Mouse (Mus musculus): ENCODE measurements around the gene Palld. TPM values are rescaled to one million over a fixed set of nuclear protein-coding genes. Genes with fewer than 3 reads are reported as not detected.

Palld gene
- polyA plus RNA-seq, 1 experiment from 2014 or later = 71.1 TPM

DNA sequence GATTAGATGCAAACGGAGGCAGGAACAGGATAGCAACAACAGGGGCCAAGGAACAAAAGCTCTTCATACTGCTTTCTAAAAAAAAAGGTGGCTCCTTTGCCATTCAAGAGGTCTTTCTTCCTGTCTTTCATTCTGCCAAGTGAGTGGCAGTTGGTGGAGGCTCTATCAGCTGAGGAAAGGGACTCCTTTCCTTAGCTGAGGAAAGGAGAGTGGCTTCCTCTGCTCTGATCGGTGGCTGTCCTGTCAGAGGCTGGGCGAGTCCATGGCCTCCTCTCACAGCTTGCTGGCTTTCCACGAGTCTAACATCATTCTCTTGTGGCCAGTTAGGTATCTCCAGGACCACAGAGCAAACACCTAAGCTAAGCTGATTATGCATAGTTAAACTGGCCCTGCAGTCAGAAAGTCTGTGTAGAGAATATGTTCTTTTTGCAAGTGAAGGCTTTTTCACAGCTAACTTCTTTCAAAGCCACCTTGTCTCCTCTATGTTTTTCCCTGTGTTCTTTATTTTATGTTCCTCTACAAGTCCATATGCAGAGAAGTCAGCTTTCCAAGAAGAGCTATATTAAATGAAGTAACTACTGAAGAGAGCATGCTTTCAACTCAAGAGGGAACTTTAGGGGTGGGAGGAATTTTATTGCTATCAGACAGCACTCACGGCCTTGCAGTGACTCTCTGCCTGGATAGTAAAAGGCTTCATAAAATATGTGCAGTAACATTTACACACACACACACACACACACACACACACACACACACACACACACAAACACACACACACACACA, 171.0 kb downstream of the Palld start:
- Histone ChIP-seq H3K4me3 (no peak overlapping the region), H3K27me3 (ENCODE audit: low read depth, poor library complexity, severe bottlenecking) (no peaks in the 10 kb centered on the region), H3K9me3 (replicated peaks) (no peaks in the 10 kb centered on the region), H3K36me3 (no peaks in the 10 kb centered on the region), H3K27ac (no peak overlapping the region), H3K4me1 (0 out of 2 replicates have a peak, but pooled peaks cover 8% of the 10 kb centered on the region)
- peak; percentile 19 for DNase-seq (ENCODE audit: low spot score)
- 77% methylated on average over 5 of the region's 5 CpGs for WGBS

- Histone ChIP-seq H3K4me3 (no peak overlapping the region), H3K4me1 (0 out of 2 replicates have a peak, but pooled peaks cover 8% of the 10 kb centered on the region), H3K36me3 (no peaks in the 10 kb centered on the region), H3K9me3 (replicated peaks) (no peaks in the 10 kb centered on the region), H3K27ac (no peak overlapping the region), H3K27me3 (ENCODE audit: low read depth, poor library complexity, severe bottlenecking) (no peaks in the 10 kb centered on the region)
- no peak for DNase-seq (ENCODE audit: low spot score)
- WGBS = 93% methylated on average over 6 of the region's 6 CpGs
These were observed 171.8 kb downstream of the Palld start for GRCm38 (mm10) chr8:61730669-61731068.

DNA sequence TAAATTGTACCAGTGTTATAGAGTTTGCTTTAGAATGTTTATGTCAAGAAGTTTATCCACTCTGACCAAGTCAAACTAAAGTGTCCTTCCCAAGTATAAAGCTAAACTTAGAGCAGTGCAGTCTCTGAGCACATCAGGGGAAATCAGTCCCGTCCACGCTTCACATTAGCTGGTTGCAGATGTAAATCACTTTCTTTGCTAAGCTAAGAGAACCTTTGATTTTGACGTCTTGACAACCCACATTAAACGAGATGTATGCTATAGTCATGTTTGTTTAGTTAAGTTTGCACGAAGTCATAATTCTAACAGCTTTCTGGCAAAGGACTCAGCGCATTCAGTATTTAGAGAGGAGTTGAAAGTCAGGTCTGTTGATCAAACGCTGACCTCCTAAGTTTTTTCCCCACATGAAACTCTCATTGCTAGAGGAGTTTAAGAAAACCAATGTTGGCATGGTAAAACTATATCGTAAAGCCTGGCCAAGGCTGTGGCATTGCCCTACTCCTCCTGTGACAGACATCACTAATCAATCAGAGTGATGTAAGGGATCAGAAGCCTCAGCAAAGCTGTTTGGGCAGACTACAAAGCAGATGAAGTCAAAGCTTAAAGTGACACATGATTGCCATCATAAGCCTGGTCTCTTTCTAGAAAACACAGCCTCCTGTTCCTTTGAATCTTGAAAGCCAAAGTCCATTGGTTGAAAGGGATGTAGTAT, 177.0 kb downstream of the Palld start:
- DNase-seq (ENCODE audit: low spot score) = no peak
- WGBS = 55% methylated on average over 8 of the region's 8 CpGs
- Histone ChIP-seq H3K27me3 (ENCODE audit: low read depth, poor library complexity, severe bottlenecking) (no peaks in the 10 kb centered on the region), H3K4me1 (peaks cover 6% of the 10 kb centered on the region; the same call in 1 of the 2 replicates), H3K27ac (no peak overlapping the region), H3K9me3 (replicated peaks) (no peaks in the 10 kb centered on the region), H3K4me3 (no peak overlapping the region), H3K36me3 (no peaks in the 10 kb centered on the region)

DNA sequence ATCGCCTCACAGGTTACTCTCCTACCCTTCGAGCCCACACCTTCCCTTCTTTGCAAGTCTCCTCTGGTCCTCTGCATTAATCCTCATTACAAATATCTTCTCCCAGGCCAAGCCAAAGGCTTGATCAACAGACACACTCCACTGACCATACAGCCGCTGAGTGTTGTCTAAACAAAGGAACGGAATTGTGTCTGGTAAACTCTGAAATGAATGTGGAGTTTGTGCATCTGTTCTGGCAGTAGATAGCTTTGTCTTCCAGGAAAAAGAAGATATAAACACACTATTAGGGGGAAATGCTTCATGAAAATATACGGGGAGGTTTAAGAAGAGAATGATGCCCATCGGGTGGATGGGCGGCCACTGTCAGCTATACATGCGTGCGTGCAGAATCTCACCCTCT, 180.3 kb downstream of the Palld start:
- H3K4me1 ChIP-seq = peaks cover 6% of the 10 kb centered on the region; the same call in 1 of the 2 replicates
- DNase-seq (ENCODE audit: low spot score) = no peak
- no peaks in the 10 kb centered on the region for H3K9me3 ChIP-seq (replicated peaks)
- no peak overlapping the region for H3K4me3 ChIP-seq
- H3K27ac ChIP-seq = no peak overlapping the region
- WGBS = 92% methylated on average over 9 of the region's 9 CpGs
- peaks cover 21% of the 10 kb centered on the region for H3K36me3 ChIP-seq
- H3K27me3 ChIP-seq (ENCODE audit: low read depth, poor library complexity, severe bottlenecking) = no peaks in the 10 kb centered on the region

DNA sequence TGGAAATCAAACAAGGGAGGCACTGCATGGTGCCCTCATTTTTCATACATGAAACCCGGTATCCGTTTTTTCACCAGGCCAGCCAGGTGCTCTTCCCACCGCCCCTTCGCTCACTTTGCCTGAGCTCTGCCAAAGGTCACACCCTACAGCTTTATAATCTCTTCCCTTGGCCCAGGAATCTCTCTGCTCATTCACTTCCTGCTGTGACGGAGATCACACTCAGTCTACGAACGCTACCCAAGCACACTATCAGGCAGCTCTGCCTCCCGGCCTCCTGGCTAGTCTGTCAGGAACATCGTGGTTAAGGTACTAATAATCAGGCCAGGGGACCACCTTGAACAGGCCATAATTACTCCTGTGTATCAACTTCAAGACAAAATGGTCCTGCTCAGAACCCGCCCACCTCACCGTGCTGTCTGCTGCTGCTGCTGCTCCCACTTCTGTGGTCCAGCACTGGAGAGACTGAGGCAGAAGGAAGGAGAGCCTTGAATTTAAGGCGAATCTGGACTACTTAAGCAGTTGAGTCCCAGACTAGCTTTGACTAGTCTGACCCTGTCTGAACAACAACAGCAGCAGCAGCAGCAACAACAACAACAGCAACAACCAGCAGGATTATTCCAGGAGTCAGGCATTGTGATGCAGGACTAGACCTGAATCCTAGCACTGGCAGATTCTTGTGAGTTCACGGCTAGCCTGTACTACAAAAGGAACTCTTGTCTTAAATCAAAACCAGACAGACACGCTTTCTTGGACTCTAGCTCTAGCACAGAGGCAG, 187.0 kb downstream of the Palld start:
- Histone ChIP-seq H3K9me3 (replicated peaks) (no peaks in the 10 kb centered on the region), H3K4me3 (no peak overlapping the region), H3K27me3 (ENCODE audit: low read depth, poor library complexity, severe bottlenecking) (no peaks in the 10 kb centered on the region), H3K27ac (no peak overlapping the region), H3K36me3 (peaks cover 26% of the 10 kb centered on the region), H3K4me1 (peaks cover 19% of the 10 kb centered on the region)
- DNase-seq (ENCODE audit: low spot score) = no peak
- 37% methylated on average over 14 of the region's 14 CpGs for WGBS

- no peak for DNase-seq (ENCODE audit: low spot score)
These were observed 188.1 kb downstream of the Palld start for GRCm38 (mm10) chr8:61714293-61714831.

GRCm38 (mm10) chr8:61713195-61713990, 189.1 kb downstream of the Palld start:
- WGBS = 92% methylated on average over 16 of the region's 16 CpGs
- Histone ChIP-seq H3K36me3 (peaks cover 26% of the 10 kb centered on the region), H3K27me3 (ENCODE audit: low read depth, poor library complexity, severe bottlenecking) (no peaks in the 10 kb centered on the region), H3K4me3 (no peak overlapping the region), H3K4me1 (peaks cover 19% of the 10 kb centered on the region), H3K9me3 (replicated peaks) (no peaks in the 10 kb centered on the region), H3K27ac (no peak overlapping the region)
- no peak for DNase-seq (ENCODE audit: low spot score)

More at GRCm38 (mm10) chr8:61714293-61714831, 188.1 kb downstream of the Palld start:
- H3K36me3 ChIP-seq = peaks cover 28% of the 10 kb centered on the region
- no peak overlapping the region for H3K27ac ChIP-seq
- 23% methylated on average over 6 of the region's 6 CpGs for WGBS
- H3K4me3 ChIP-seq = no peak overlapping the region
- H3K9me3 ChIP-seq (replicated peaks) = no peaks in the 10 kb centered on the region
- peaks cover 19% of the 10 kb centered on the region for H3K4me1 ChIP-seq
- H3K27me3 ChIP-seq (ENCODE audit: low read depth, poor library complexity, severe bottlenecking) = no peaks in the 10 kb centered on the region

GRCm38 (mm10) chr8:61712426-61712825, 190.1 kb downstream of the Palld start:
- H3K27me3 ChIP-seq (ENCODE audit: low read depth, poor library complexity, severe bottlenecking) = no peaks in the 10 kb centered on the region
- no peaks in the 10 kb centered on the region for H3K9me3 ChIP-seq (replicated peaks)
- no peak overlapping the region for H3K4me3 ChIP-seq
- WGBS = 96% methylated on average over 2 of the region's 2 CpGs
- H3K4me1 ChIP-seq = peaks cover 19% of the 10 kb centered on the region
- H3K27ac ChIP-seq = no peak overlapping the region
- H3K36me3 ChIP-seq = peaks cover 20% of the 10 kb centered on the region; the same call in 1 of the 2 replicates
- no peak for DNase-seq (ENCODE audit: low spot score)

- H3K27me3 ChIP-seq (ENCODE audit: low read depth, poor library complexity, severe bottlenecking) = no peaks in the 10 kb centered on the region
- H3K36me3 ChIP-seq = peaks cover 28% of the 10 kb centered on the region
- H3K4me3 ChIP-seq = no peak overlapping the region
- no peak overlapping the region for H3K27ac ChIP-seq
- H3K4me1 ChIP-seq = peaks cover under 1% of the 10 kb centered on the region; the same call in 1 of the 2 replicates
- DNase-seq (ENCODE audit: low spot score) = no peak
- no peaks in the 10 kb centered on the region for H3K9me3 ChIP-seq (replicated peaks)
- 82% methylated on average over 8 of the region's 8 CpGs for WGBS
These were observed 193.7 kb downstream of the Palld start for GRCm38 (mm10) chr8:61708586-61709305.

- Histone ChIP-seq H3K27me3 (ENCODE audit: low read depth, poor library complexity, severe bottlenecking) (no peaks in the 10 kb centered on the region), H3K27ac (no peak overlapping the region), H3K36me3 (peaks cover 28% of the 10 kb centered on the region), H3K4me1 (peaks cover 33% of the 10 kb centered on the region), H3K9me3 (replicated peaks) (no peaks in the 10 kb centered on the region), H3K4me3 (no peak overlapping the region)
- no peak for DNase-seq (ENCODE audit: low spot score)
- 85% methylated on average over 3 of the region's 3 CpGs for WGBS
These were observed 197.0 kb downstream of the Palld start for GRCm38 (mm10) chr8:61705491-61705890.

GRCm38 (mm10) chr8:61702122-61702521, 200.4 kb downstream of the Palld start:
- no peaks in the 10 kb centered on the region for H3K27me3 ChIP-seq (ENCODE audit: low read depth, poor library complexity, severe bottlenecking)
- DNase-seq (ENCODE audit: low spot score) = no peak
- no peak overlapping the region for H3K4me3 ChIP-seq
- H3K36me3 ChIP-seq = peaks cover 14% of the 10 kb centered on the region
- H3K4me1 ChIP-seq = peaks cover 33% of the 10 kb centered on the region
- WGBS = 82% methylated on average over 8 of the region's 8 CpGs
- H3K9me3 ChIP-seq (replicated peaks) = no peaks in the 10 kb centered on the region
- H3K27ac ChIP-seq = peak overlapping the region; percentile 1; the same call in 1 of the 2 replicates
